Mouse (Mus musculus): Measurements from ENCODE around the gene Gng12.

DNA sequence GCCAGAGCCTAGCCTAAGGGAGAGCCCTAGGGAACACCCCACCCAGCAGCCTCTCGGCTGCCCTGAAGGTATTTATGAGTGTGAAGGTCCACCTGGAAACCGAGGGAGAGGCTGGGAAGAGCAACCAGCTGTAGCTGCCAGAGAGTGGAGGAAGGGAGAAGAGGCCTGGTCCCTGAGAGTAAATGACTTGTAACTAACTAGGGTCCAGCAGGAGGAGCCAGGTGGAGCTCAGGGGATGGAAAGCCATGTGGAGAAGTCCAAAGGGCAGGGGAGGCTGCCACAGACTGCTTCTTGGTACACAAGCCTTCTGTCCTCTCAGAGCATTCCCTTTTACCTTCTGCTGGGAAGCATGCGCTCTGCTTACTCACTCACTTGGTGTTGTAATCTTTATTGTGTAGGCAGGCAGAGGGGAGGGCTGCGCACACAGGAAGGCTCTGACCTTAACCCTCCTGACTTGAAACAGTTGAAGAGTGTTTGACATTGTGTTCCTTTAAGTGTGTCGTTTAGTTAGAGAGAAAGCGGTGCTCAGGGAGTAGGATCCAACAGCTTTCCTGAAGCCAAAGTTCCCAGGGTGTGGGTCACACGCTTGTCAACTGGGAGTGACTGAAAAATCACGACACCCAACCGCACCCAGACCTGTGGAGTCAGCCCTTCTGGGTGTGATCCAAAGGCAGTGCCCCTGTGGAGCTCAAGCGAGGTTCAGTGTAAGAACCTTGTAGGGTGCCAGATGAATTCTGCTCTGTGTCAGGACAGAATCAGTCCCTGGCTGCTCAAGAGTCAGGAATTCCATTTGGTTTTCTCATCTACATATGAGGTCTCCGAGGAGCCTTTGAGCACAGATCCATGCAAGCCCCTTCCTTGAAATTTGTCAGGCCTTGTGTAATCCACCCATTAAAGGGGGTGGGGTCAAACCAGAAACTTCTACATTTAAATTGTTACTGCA is 14.6 kb downstream of the Gng12 start:
- no peak for TF ChIP-seq GATA1 (IDR thresholded peaks at IDR 0.05; ENCODE audit: low read length)
- no peak for TF ChIP-seq TAL1 (IDR thresholded peaks at IDR 0.05; ENCODE audit: low read length)

Measured in erythroblast, embryonic 14.5 days (primary cell).